Mouse (Mus musculus): ENCODE results near the gene Psph.

- no peak for TF ChIP-seq POLR2A (IDR thresholded peaks at IDR 0.05; ENCODE audit: control insufficient read depth, extremely low read depth, insufficient read depth, low read length, poor library complexity)
- no peak for TF ChIP-seq CTCF (IDR thresholded peaks at IDR 0.05; ENCODE audit: borderline replicate concordance, control insufficient read depth, extremely low read depth, insufficient read depth, low read length, poor library complexity)
Measured at GRCm38 (mm10) chr5:129742903-129743488, 44.3 kb downstream of the Psph start.
